Mouse (Mus musculus): ENCODE measurements around the gene Soat2. TPM values are rescaled to one million over a fixed set of nuclear protein-coding genes. Genes with fewer than 3 reads are reported as not detected.
"Not testable (repeated sequence)": the region's sequence is repeated elsewhere in the genome, so short reads cannot be mapped to it uniquely, and the experiment has no call there.

Soat2 gene
- polyA plus RNA-seq, 1 experiment from 2014 or later, result 0.24 TPM

DNA sequence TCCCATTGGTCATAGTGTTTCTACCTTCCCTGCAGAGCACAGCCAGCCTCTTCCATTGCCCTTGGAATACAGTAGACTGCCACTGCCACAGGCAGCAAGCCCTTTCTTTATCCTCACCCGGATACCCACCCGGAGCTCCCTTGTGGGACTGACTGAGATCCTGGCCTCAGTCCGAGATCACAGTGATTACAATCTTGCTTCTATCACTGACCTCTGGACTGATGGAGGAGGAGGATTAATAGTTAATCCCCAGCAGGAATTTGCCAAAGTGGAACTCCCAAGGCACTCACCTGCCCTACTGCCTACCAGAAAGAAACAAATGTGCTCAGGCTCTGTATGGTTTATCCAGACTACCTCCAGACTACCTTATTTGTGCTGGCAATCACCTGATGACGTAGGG is 765 bp upstream of the Soat2 start:
- no peak overlapping the region for H3K4me2 ChIP-seq (ENCODE audit: low read depth, severe bottlenecking)
- H3K4me1 ChIP-seq (ENCODE audit: control insufficient read depth, insufficient read depth, low read length), result peaks cover 12% of the 10 kb centered on the region
- ATAC-seq (ENCODE audit: insufficient number of reproducible peaks, low FRiP score, low TSS enrichment, low read depth) (no peak), DNase-seq (ENCODE audit: low spot score) (no peak)
- H3K27me3 ChIP-seq (ENCODE audit: control insufficient read depth, insufficient read depth, low read length), result peaks cover 16% of the 10 kb centered on the region
- no peaks in the 10 kb centered on the region for H3K36me3 ChIP-seq (ENCODE audit: control insufficient read depth, insufficient read depth, low read length)
- no peak overlapping the region for H3K4me3 ChIP-seq (ENCODE audit: low read depth, low read length)
- no peaks in the 10 kb centered on the region for H3K9me3 ChIP-seq (ENCODE audit: control insufficient read depth, low read length)
- WGBS, result 78% methylated on average over 4 of the region's 4 CpGs
- H3K9ac ChIP-seq (ENCODE audit: low read length), result no peak overlapping the region
- H3K27ac ChIP-seq (replicated peaks; ENCODE audit: low read depth, low read length), result no peak overlapping the region

DNA sequence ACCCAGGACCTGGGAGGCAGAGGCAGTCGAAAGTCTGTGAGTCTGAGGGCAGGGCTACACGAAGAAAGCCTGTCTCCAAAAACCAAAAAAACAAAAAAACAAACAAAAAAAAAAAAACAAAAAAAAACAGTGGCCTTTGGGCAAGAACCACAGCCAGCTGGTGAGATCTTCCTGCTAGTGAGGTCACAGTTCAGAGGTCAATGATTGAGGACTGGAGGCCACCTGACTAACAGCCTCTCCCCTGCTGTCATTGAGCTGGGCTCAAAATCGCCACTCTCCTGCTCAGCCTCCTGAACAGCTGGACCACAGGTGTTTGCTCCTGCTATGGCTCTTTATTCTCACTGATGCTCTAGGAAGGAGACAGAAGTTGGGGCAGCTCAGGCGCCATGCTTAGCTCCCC is 2.3 kb downstream of the Soat2 start:
- Histone ChIP-seq H3K4me2 (ENCODE audit: low read depth, severe bottlenecking) (no peak overlapping the region), H3K36me3 (ENCODE audit: control insufficient read depth, insufficient read depth, low read length) (no peaks in the 10 kb centered on the region), H3K27ac (replicated peaks; ENCODE audit: low read depth, low read length) (peak overlapping the region; percentile 30; the same call in 1 of the 2 replicates), H3K4me1 (ENCODE audit: control insufficient read depth, insufficient read depth, low read length) (peaks cover 12% of the 10 kb centered on the region), H3K9ac (ENCODE audit: low read length) (no peak overlapping the region), H3K4me3 (ENCODE audit: low read depth, low read length) (no peak overlapping the region), H3K27me3 (ENCODE audit: control insufficient read depth, insufficient read depth, low read length) (no peaks in the 10 kb centered on the region), H3K9me3 (ENCODE audit: control insufficient read depth, low read length) (no peaks in the 10 kb centered on the region)
- ATAC-seq (ENCODE audit: insufficient number of reproducible peaks, low FRiP score, low TSS enrichment, low read depth) (no peak), DNase-seq (ENCODE audit: low spot score) (no peak)
- 35% methylated on average over 4 of the region's 4 CpGs for WGBS

DNA sequence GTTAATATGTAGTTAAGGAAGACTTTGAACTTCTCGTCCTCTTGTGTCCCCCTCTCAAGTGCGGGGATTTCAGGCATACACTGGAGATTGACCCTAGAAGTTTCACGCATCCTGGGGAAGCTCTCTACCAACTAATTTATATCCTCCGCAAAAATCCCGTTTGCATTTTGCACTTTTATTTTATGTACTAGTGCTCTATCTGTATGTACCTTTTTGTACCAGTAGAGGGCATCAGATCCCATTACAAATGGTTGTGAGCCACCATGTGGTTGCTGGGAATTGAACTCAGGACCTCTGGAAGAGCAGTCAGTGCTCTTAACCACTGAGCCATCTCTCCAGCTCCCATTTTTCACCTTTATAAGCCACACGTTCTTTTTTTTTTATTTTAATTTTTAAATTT is 4.7 kb downstream of the Soat2 start:
- not testable (repeated sequence) for H3K4me2 ChIP-seq (ENCODE audit: low read depth, severe bottlenecking); H3K27me3 ChIP-seq (ENCODE audit: control insufficient read depth, insufficient read depth, low read length); DNase-seq (ENCODE audit: low spot score); H3K4me3 ChIP-seq (ENCODE audit: low read depth, low read length); H3K9me3 ChIP-seq (ENCODE audit: control insufficient read depth, low read length); ATAC-seq (ENCODE audit: insufficient number of reproducible peaks, low FRiP score, low TSS enrichment, low read depth); H3K27ac ChIP-seq (replicated peaks; ENCODE audit: low read depth, low read length); H3K36me3 ChIP-seq (ENCODE audit: control insufficient read depth, insufficient read depth, low read length); H3K9ac ChIP-seq (ENCODE audit: low read length)
- WGBS, result 91% methylated on average over 6 of the region's 6 CpGs
- peaks cover 12% of the 10 kb centered on the region for H3K4me1 ChIP-seq (ENCODE audit: control insufficient read depth, insufficient read depth, low read length)

DNA sequence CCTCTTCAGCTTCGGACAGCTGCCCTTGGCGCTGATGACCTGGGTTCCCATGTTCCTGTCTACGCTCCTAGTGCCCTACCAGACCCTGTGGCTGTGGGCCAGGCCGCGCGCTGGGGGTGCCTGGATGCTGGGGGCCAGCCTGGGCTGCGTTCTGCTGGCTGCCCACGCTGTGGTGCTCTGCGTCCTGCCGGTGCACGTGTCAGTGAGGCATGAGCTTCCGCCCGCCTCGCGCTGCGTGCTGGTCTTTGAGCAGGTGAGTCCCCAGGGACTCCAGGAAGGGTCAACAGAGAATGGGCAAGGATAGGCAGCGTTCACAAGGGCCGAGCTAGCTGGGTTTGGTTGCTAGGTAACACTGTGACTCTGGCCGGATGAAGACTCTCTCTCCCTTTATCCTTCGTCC is 6.5 kb downstream of the Soat2 start:
- no peaks in the 10 kb centered on the region for H3K27me3 ChIP-seq (ENCODE audit: control insufficient read depth, insufficient read depth, low read length)
- H3K9me3 ChIP-seq (ENCODE audit: control insufficient read depth, low read length), result no peaks in the 10 kb centered on the region
- DNase-seq (ENCODE audit: low spot score) (no peak), ATAC-seq (ENCODE audit: insufficient number of reproducible peaks, low FRiP score, low TSS enrichment, low read depth) (no peak)
- no peak overlapping the region for H3K9ac ChIP-seq (ENCODE audit: low read length)
- WGBS, result 50% methylated on average over 20 of the region's 20 CpGs
- no peak overlapping the region for H3K4me3 ChIP-seq (ENCODE audit: low read depth, low read length)
- no peaks in the 10 kb centered on the region for H3K36me3 ChIP-seq (ENCODE audit: control insufficient read depth, insufficient read depth, low read length)
- no peak overlapping the region for H3K4me2 ChIP-seq (ENCODE audit: low read depth, severe bottlenecking)
- peaks cover 3% of the 10 kb centered on the region; the same call in 1 of the 2 replicates for H3K4me1 ChIP-seq (ENCODE audit: control insufficient read depth, insufficient read depth, low read length)
- H3K27ac ChIP-seq (replicated peaks; ENCODE audit: low read depth, low read length), result no peak overlapping the region

DNA sequence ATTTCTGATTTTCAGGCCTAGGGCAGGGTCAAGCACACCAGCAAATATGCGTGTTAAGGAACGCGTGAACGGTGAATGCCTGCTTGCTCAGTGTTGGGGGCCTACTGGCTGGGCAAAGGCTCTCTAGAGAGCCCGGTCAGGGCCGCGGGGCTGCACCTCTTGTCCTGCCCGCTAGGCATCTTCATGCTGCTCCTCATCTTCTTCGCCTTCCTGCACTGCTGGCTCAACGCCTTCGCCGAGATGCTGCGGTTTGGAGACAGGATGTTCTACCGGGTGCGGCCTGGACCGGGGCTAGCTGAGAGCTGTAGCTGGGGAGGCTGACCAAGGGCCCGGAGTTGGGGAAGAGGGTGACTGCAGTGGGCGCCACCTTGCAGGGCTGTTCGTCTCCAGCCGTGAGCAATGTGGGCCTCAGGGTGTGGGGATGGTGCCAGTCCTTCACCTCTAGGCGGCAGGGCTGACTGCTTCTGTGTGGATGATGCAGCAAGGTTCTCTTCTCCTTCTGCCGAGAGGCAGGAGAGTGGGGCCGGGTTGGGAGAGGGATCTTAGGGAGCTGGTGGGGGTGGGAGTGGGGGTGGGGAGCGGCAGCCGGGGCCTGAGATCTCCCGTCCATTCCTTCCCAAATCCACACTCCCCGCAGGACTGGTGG is 10.2 kb downstream of the Soat2 start:
- Histone ChIP-seq H3K9me3 (ENCODE audit: control insufficient read depth, low read length) (no peaks in the 10 kb centered on the region), H3K4me3 (ENCODE audit: low read depth, low read length) (no peak overlapping the region), H3K9ac (ENCODE audit: low read length) (no peak overlapping the region), H3K27me3 (ENCODE audit: control insufficient read depth, insufficient read depth, low read length) (no peaks in the 10 kb centered on the region), H3K4me1 (ENCODE audit: control insufficient read depth, insufficient read depth, low read length) (no peaks in the 10 kb centered on the region), H3K36me3 (ENCODE audit: control insufficient read depth, insufficient read depth, low read length) (no peaks in the 10 kb centered on the region), H3K27ac (replicated peaks; ENCODE audit: low read depth, low read length) (no peak overlapping the region), H3K4me2 (ENCODE audit: low read depth, severe bottlenecking) (no peak overlapping the region)
- ATAC-seq (ENCODE audit: insufficient number of reproducible peaks, low FRiP score, low TSS enrichment, low read depth) (no peak), DNase-seq (ENCODE audit: low spot score) (no peak)
- 57% methylated on average over 27 of the region's 27 CpGs for WGBS

DNA sequence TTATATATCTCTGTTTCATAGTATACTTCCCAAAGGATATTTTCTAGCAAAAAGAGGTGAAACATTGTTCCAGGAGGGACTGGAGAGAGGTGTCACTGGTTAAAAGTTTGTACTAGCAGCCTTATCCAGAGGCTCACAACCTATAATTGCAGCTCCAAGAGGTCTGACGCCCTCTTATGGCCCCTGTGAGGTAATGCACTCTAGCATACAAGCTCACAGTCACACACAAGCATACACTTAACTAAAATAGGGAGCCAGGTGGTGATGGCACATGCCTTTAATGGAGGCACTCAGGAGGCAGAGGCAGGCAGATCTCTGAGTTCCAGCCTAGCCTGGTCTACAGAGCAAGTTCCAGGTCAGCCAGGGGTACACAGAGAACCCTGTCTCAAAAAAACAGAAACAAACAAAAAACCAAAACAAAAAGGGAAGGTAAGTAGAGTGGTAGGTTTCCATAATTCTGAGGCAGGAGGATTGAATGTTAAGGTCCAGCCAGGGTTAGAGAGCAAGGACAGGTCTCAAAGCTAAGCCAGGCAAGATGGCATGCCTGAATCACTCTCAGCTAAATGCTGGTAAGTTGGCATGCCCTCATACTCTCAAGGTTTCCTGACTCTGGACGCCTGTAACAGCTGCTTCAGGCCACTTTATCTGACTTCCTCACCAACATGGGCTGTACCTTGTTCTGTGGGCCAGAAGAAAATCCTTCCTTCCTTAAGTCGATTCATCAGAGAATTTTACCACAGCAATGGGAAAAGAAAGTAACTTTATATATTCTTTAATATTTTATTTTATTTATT is 13.8 kb downstream of the Soat2 start:
- Histone ChIP-seq H3K4me2 (ENCODE audit: low read depth, severe bottlenecking) (no peak overlapping the region), H3K27me3 (ENCODE audit: control insufficient read depth, insufficient read depth, low read length) (no peaks in the 10 kb centered on the region), H3K9me3 (ENCODE audit: control insufficient read depth, low read length) (no peaks in the 10 kb centered on the region), H3K4me1 (ENCODE audit: control insufficient read depth, insufficient read depth, low read length) (peaks cover 11% of the 10 kb centered on the region; the same call in 1 of the 2 replicates), H3K9ac (ENCODE audit: low read length) (no peak overlapping the region), H3K36me3 (ENCODE audit: control insufficient read depth, insufficient read depth, low read length) (no peaks in the 10 kb centered on the region), H3K4me3 (ENCODE audit: low read depth, low read length) (no peak overlapping the region), H3K27ac (replicated peaks; ENCODE audit: low read depth, low read length) (no peak overlapping the region)
- DNase-seq (ENCODE audit: low spot score), result no peak
- no peak for ATAC-seq (ENCODE audit: insufficient number of reproducible peaks, low FRiP score, low TSS enrichment, low read depth)
- WGBS, result 62% methylated on average over 3 of the region's 3 CpGs

DNA sequence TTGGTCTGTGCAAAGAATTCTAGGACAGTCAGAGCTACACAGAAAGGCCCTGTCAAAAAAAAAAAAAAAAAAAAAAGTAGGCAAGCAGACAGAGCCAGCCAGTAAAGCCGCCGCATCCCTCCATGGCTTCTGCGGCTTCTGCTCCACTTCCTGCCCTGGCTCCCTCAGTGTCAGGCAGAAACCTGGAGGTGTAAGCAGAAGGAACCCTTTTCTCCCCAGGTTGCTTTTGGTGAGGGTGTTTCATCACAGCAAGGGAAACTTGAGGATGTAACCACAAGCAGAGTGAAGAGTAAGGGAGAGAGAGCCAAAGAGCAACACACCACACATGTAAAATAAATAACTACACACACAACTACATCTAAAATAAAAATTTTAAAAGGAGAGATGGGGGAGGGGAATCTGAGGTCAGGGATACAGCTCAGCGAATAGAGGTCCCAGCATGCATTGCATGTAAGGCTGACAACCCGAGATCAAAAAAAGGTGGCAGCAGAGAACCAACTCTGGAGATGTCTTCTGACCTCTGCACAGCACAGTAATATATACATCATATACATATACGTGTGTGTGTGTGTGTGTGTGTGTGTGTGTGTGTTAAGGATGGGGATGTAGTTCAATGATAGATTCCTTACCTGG is 15.3 kb downstream of the Soat2 start:
- no peak overlapping the region for H3K9ac ChIP-seq (ENCODE audit: low read length)
- H3K4me2 ChIP-seq (ENCODE audit: low read depth, severe bottlenecking), result no peak overlapping the region
- no peak overlapping the region for H3K27ac ChIP-seq (replicated peaks; ENCODE audit: low read depth, low read length)
- no peaks in the 10 kb centered on the region for H3K27me3 ChIP-seq (ENCODE audit: control insufficient read depth, insufficient read depth, low read length)
- no peak for ATAC-seq (ENCODE audit: insufficient number of reproducible peaks, low FRiP score, low TSS enrichment, low read depth)
- H3K4me3 ChIP-seq (ENCODE audit: low read depth, low read length), result no peak overlapping the region
- no peak for DNase-seq (ENCODE audit: low spot score)
- 54% methylated on average over 6 of the region's 6 CpGs for WGBS
- peaks cover 11% of the 10 kb centered on the region; the same call in 1 of the 2 replicates for H3K4me1 ChIP-seq (ENCODE audit: control insufficient read depth, insufficient read depth, low read length)
- no peaks in the 10 kb centered on the region for H3K36me3 ChIP-seq (ENCODE audit: control insufficient read depth, insufficient read depth, low read length)
- no peaks in the 10 kb centered on the region for H3K9me3 ChIP-seq (ENCODE audit: control insufficient read depth, low read length)

DNA sequence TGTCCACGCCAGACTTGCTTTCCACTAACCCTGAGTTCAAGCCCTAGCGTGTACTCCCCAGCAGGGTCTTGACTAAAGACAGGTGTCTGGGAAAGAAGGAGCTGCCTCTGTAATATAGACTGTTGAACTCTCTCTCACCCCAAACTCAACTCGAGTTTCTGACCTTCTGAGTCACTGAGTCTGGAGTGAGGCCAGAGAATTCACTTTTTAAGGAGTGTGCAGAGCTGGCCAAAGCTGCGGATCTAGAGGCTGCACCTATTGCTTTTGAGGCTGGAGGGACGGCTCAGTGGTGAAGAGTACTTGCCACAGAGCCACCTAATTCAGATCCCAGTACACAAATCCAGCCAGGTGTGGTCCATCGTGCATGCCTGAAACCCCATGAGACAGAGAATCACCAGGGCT is 17.3 kb downstream of the Soat2 start:
- Histone ChIP-seq H3K4me3 (ENCODE audit: low read depth, low read length) (no peak overlapping the region), H3K4me2 (ENCODE audit: low read depth, severe bottlenecking) (no peak overlapping the region), H3K27me3 (ENCODE audit: control insufficient read depth, insufficient read depth, low read length) (no peaks in the 10 kb centered on the region), H3K9me3 (ENCODE audit: control insufficient read depth, low read length) (no peaks in the 10 kb centered on the region), H3K9ac (ENCODE audit: low read length) (peak overlapping the region; percentile 18; the same call in 1 of the 2 replicates), H3K4me1 (ENCODE audit: control insufficient read depth, insufficient read depth, low read length) (peaks cover 11% of the 10 kb centered on the region; the same call in 1 of the 2 replicates), H3K36me3 (ENCODE audit: control insufficient read depth, insufficient read depth, low read length) (no peaks in the 10 kb centered on the region), H3K27ac (replicated peaks; ENCODE audit: low read depth, low read length) (no peak overlapping the region; the same call in 1 of the 2 replicates)
- 41% methylated on average over 6 of the region's 6 CpGs for WGBS
- DNase-seq (ENCODE audit: low spot score) (peak; percentile 44), ATAC-seq (ENCODE audit: insufficient number of reproducible peaks, low FRiP score, low TSS enrichment, low read depth) (no peak)
